Mouse (Mus musculus) embryonic facial prominence, embryonic 11.5 days (tissue): ENCODE measurements at regions not wholly inside any gene's neighbourhood (a gene's known extent, or its start where the extent isn't known, plus 50 kb on each side); places are given as distances from the start of the nearest gene placed in this dataset.

Experiments used
- ATAC-seq: fragments of 200-750 bp; cut with Nextera tagmentation; replicated peaks from 2 replicates; pipeline ENCODE4 v1.8.0; 2017; ENCODE audit warnings: low read depth; ENCODE audit not compliant: insufficient number of reproducible peaks, low FRiP score, low TSS enrichment
- DNase-seq: peaks from one replicate; pipeline ENCODE4 v3.0.0-alpha.2; 2015; ENCODE audit warnings: low spot score
- H3K27ac ChIP-seq: fragments of 300-500 bp; sonication (generic); replicated peaks from 2 replicates; pipeline ENCODE4 v1.5.1; 2014; ENCODE audit warnings: mild to moderate bottlenecking, low read depth, low read length, control low read depth
- H3K27me3 ChIP-seq: fragments of 300-500 bp; sonication (generic); 2 replicates; pipeline ENCODE4 v1.6.1; 2014; ENCODE audit warnings: mild to moderate bottlenecking, low read length, moderate library complexity, mixed read lengths; ENCODE audit not compliant: control insufficient read depth, insufficient read depth
- H3K36me3 ChIP-seq: fragments of 300-500 bp; sonication (generic); replicated peaks from 2 replicates; pipeline ENCODE4 v1.6.1; 2014; ENCODE audit warnings: low read depth, mild to moderate bottlenecking, low read length, moderate library complexity, mixed read lengths; ENCODE audit not compliant: control insufficient read depth, insufficient read depth
- H3K4me1 ChIP-seq: fragments of 300-500 bp; sonication (generic); 2 replicates; pipeline ENCODE4 v1.6.1; 2014; ENCODE audit warnings: low read length, mixed read lengths; ENCODE audit not compliant: control insufficient read depth, insufficient read depth
- H3K4me2 ChIP-seq: fragments of 300-500 bp; sonication (generic); 2 replicates; pipeline ENCODE4 v1.6.1; 2014; ENCODE audit warnings: low read depth, mild to moderate bottlenecking, control low read depth, low read length, moderate library complexity
- H3K4me3 ChIP-seq: fragments of 300-500 bp; sonication (generic); 2 replicates; pipeline ENCODE4 v1.5.1; 2014; ENCODE audit warnings: low read depth, low read length, control low read depth
- H3K9ac ChIP-seq: fragments of 300-500 bp; sonication (generic); replicated peaks from 2 replicates; pipeline ENCODE4 v1.6.1; 2014; ENCODE audit warnings: mild to moderate bottlenecking, control low read depth, low read length
- H3K9me3 ChIP-seq: fragments of 300-500 bp; sonication (generic); replicated peaks from 2 replicates; pipeline ENCODE4 v1.6.1; 2016; ENCODE audit warnings: mild to moderate bottlenecking, low read length, inconsistent platforms, mixed read lengths; ENCODE audit not compliant: control insufficient read depth
- WGBS: fragments of 180-500 bp; shearing (Covaris S2); extraction: QIAGEN DNeasy Blood & Tissue Kit; methylation state at CpG from one replicate; pipeline ENCODE4 v1.1.7; 2014; 5-methylcytosine and 5-hydroxymethylcytosine counted together

GRCm38 (mm10) chr15:74318422-74318841 lies 317.7 kb downstream of the Mroh4 start:
- WGBS: 26% methylated on average over 3 of the region's 3 CpGs
- Histone ChIP-seq H3K4me1 (no peaks in the 10 kb centered on the region), H3K4me3 (no peak overlapping the region), H3K27me3 (no peaks in the 10 kb centered on the region), H3K36me3 (no peaks in the 10 kb centered on the region), H3K4me2 (no peak overlapping the region), H3K9me3 (no peaks in the 10 kb centered on the region), H3K27ac (no peak overlapping the region), H3K9ac (no peak overlapping the region)
- ATAC-seq (no peak), DNase-seq (no peak)

GRCm38 (mm10) chr15:74311082-74311481 lies 325.1 kb downstream of the Mroh4 start:
- no peaks in the 10 kb centered on the region for H3K4me1 ChIP-seq
- WGBS: 59% methylated on average over 3 of the region's 3 CpGs
- no peak overlapping the region for H3K27ac ChIP-seq
- no peaks in the 10 kb centered on the region for H3K36me3 ChIP-seq
- H3K9me3 ChIP-seq: no peaks in the 10 kb centered on the region
- no peak overlapping the region for H3K4me3 ChIP-seq
- DNase-seq (no peak), ATAC-seq (no peak)
- no peaks in the 10 kb centered on the region for H3K27me3 ChIP-seq
- no peak overlapping the region for H3K9ac ChIP-seq
- H3K4me2 ChIP-seq: no peak overlapping the region

GRCm38 (mm10) chr15:74306543-74306942 lies 329.6 kb downstream of the Mroh4 start:
- no peak overlapping the region for H3K4me3 ChIP-seq
- H3K4me1 ChIP-seq: no peaks in the 10 kb centered on the region
- ATAC-seq (no peak), DNase-seq (no peak)
- H3K27ac ChIP-seq: no peak overlapping the region
- WGBS: 90% methylated on average over 5 of the region's 5 CpGs
- no peaks in the 10 kb centered on the region for H3K9me3 ChIP-seq
- H3K9ac ChIP-seq: no peak overlapping the region
- no peak overlapping the region for H3K4me2 ChIP-seq
- H3K36me3 ChIP-seq: no peaks in the 10 kb centered on the region
- H3K27me3 ChIP-seq: no peaks in the 10 kb centered on the region

- ATAC-seq (no peak), DNase-seq (no peak)
- Histone ChIP-seq H3K9ac (no peak overlapping the region), H3K4me3 (no peak overlapping the region), H3K36me3 (no peaks in the 10 kb centered on the region), H3K4me2 (no peak overlapping the region), H3K27me3 (no peaks in the 10 kb centered on the region), H3K4me1 (no peaks in the 10 kb centered on the region), H3K27ac (no peak overlapping the region), H3K9me3 (no peaks in the 10 kb centered on the region)
- WGBS: 82% methylated on average over 8 of the region's 8 CpGs
Measured at GRCm38 (mm10) chr15:74296277-74296676, 339.9 kb downstream of the Mroh4 start.

GRCm38 (mm10) chr15:74294691-74295090 lies 341.5 kb downstream of the Mroh4 start:
- Histone ChIP-seq H3K27me3 (no peaks in the 10 kb centered on the region), H3K36me3 (no peaks in the 10 kb centered on the region), H3K4me1 (no peaks in the 10 kb centered on the region), H3K4me2 (no peak overlapping the region), H3K27ac (no peak overlapping the region), H3K9me3 (no peaks in the 10 kb centered on the region), H3K9ac (no peak overlapping the region), H3K4me3 (no peak overlapping the region)
- DNase-seq: peak; percentile 2
- no peak for ATAC-seq
- 58% methylated on average over 10 of the region's 10 CpGs for WGBS

GRCm38 (mm10) chr15:74294109-74294508 lies 342.0 kb downstream of the Mroh4 start:
- 62% methylated on average over 10 of the region's 10 CpGs for WGBS
- H3K4me3 ChIP-seq: no peak overlapping the region
- H3K27me3 ChIP-seq: no peaks in the 10 kb centered on the region
- H3K27ac ChIP-seq: no peak overlapping the region
- H3K9me3 ChIP-seq: no peaks in the 10 kb centered on the region
- DNase-seq (no peak), ATAC-seq (no peak)
- no peak overlapping the region for H3K4me2 ChIP-seq
- no peak overlapping the region for H3K9ac ChIP-seq
- H3K4me1 ChIP-seq: no peaks in the 10 kb centered on the region
- H3K36me3 ChIP-seq: no peaks in the 10 kb centered on the region

GRCm38 (mm10) chr15:74287492-74287891 lies 348.7 kb downstream of the Mroh4 start:
- ATAC-seq (no peak), DNase-seq (no peak)
- H3K36me3 ChIP-seq: no peaks in the 10 kb centered on the region
- H3K4me2 ChIP-seq: no peak overlapping the region
- no peaks in the 10 kb centered on the region for H3K27me3 ChIP-seq
- no peak overlapping the region for H3K9ac ChIP-seq
- H3K27ac ChIP-seq: no peak overlapping the region
- no peaks in the 10 kb centered on the region for H3K4me1 ChIP-seq
- 73% methylated on average over 2 of the region's 2 CpGs for WGBS
- no peak overlapping the region for H3K4me3 ChIP-seq
- H3K9me3 ChIP-seq: no peaks in the 10 kb centered on the region

GRCm38 (mm10) chr15:74283172-74283534 lies 353.0 kb downstream of the Mroh4 start:
- WGBS: 72% methylated on average over 5 of the region's 5 CpGs
- Histone ChIP-seq H3K27me3 (no peaks in the 10 kb centered on the region), H3K27ac (no peak overlapping the region), H3K4me2 (no peak overlapping the region), H3K9me3 (no peaks in the 10 kb centered on the region), H3K36me3 (no peaks in the 10 kb centered on the region), H3K4me3 (no peak overlapping the region), H3K4me1 (no peaks in the 10 kb centered on the region), H3K9ac (no peak overlapping the region)
- DNase-seq (no peak), ATAC-seq (no peak)
